Mouse (Mus musculus): ENCODE data around the gene Hist3h2a. TPM values are rescaled to one million over a fixed set of nuclear protein-coding genes. Genes with fewer than 3 reads are reported as not detected.

The Hist3h2a gene
- polyA plus RNA-seq, 1 experiment from 2014 or later: 11.3 TPM

Small RNAs within 50 kb of the gene (microRNA-seq; reads per million reads assigned to microRNA genes)
- gene Gm44313: not detected

Other genes starting within 250 kb of the Hist3h2a start
- not detected in 2 replicates for gene Olfr318, start 230.7 kb upstream of the Hist3h2a start, polyA plus RNA-seq (2016; fragmentation: Nextera tagmentation; extraction: Ambion mirVana)
- gene Olfr317, start 215.5 kb upstream of the Hist3h2a start, polyA plus RNA-seq (2016; fragmentation: Nextera tagmentation; extraction: Ambion mirVana): not detected in 2 replicates
- not detected in 2 replicates for gene Olfr316, start 202.0 kb upstream of the Hist3h2a start, polyA plus RNA-seq (2016; fragmentation: Nextera tagmentation; extraction: Ambion mirVana)
- gene Olfr315, start 181.5 kb upstream of the Hist3h2a start, polyA plus RNA-seq (2016; fragmentation: Nextera tagmentation; extraction: Ambion mirVana): not detected in 2 replicates
- not detected in 2 replicates for gene Olfr314, start 171.7 kb upstream of the Hist3h2a start, polyA plus RNA-seq (2016; fragmentation: Nextera tagmentation; extraction: Ambion mirVana)
- not detected in 2 replicates for gene Fam183b, start 152.7 kb upstream of the Hist3h2a start, polyA plus RNA-seq (2016; fragmentation: Nextera tagmentation; extraction: Ambion mirVana)
- gene Olfr313, start 139.7 kb upstream of the Hist3h2a start, polyA plus RNA-seq (2016; fragmentation: Nextera tagmentation; extraction: Ambion mirVana): not detected in 2 replicates
- not detected in 2 replicates for gene Olfr312, start 125.4 kb upstream of the Hist3h2a start, polyA plus RNA-seq (2016; fragmentation: Nextera tagmentation; extraction: Ambion mirVana)
- not detected in 2 replicates for gene Olfr311, start 115.4 kb upstream of the Hist3h2a start, polyA plus RNA-seq (2016; fragmentation: Nextera tagmentation; extraction: Ambion mirVana)
- gene Gm12258, start 107.5 kb upstream of the Hist3h2a start, polyA plus RNA-seq (2016; fragmentation: Nextera tagmentation; extraction: Ambion mirVana): 7.8 and 11.0 TPM in 2 replicates
- gene 2810021J22Rik, start 87.5 kb upstream of the Hist3h2a start, polyA plus RNA-seq (2016; fragmentation: Nextera tagmentation; extraction: Ambion mirVana): 8.6 and 10.9 TPM in 2 replicates
- 5.7 and 6.9 TPM in 2 replicates for gene Zfp39, start 50.5 kb upstream of the Hist3h2a start, polyA plus RNA-seq (2016; fragmentation: Nextera tagmentation; extraction: Ambion mirVana)
- 0.05 TPM in 1 of 2 replicates, not detected in the other for gene Btnl10, start 36.8 kb upstream of the Hist3h2a start, polyA plus RNA-seq (2016; fragmentation: Nextera tagmentation; extraction: Ambion mirVana)
- 222 and 238 TPM in 2 replicates for gene Rnf187, start 15.8 kb upstream of the Hist3h2a start, polyA plus RNA-seq (2016; fragmentation: Nextera tagmentation; extraction: Ambion mirVana)
- 3.2 and 4.5 TPM in 2 replicates for gene Hist3h2ba, start 5.8 kb upstream of the Hist3h2a start, polyA plus RNA-seq (2016; fragmentation: Nextera tagmentation; extraction: Ambion mirVana)
- gene Trim17, start within 50 bp of the Hist3h2a start, polyA plus RNA-seq (2016; fragmentation: Nextera tagmentation; extraction: Ambion mirVana): 0.31 and 0.35 TPM in 2 replicates
- 17.8 and 20.7 TPM in 2 replicates for gene Trim11, start 23.4 kb downstream of the Hist3h2a start, polyA plus RNA-seq (2016; fragmentation: Nextera tagmentation; extraction: Ambion mirVana)
- 0.11 and 0.13 TPM in 2 replicates for gene Obscn, start 181.7 kb downstream of the Hist3h2a start, polyA plus RNA-seq (2016; fragmentation: Nextera tagmentation; extraction: Ambion mirVana)
- gene Iba57, start 209.1 kb downstream of the Hist3h2a start, polyA plus RNA-seq (2016; fragmentation: Nextera tagmentation; extraction: Ambion mirVana): 3.3 and 4.5 TPM in 2 replicates
- gene Gjc2, start 228.5 kb downstream of the Hist3h2a start, polyA plus RNA-seq (2016; fragmentation: Nextera tagmentation; extraction: Ambion mirVana): 0.23 TPM in 1 of 2 replicates, not detected in the other
- gene Guk1, start 237.5 kb downstream of the Hist3h2a start, polyA plus RNA-seq (2016; fragmentation: Nextera tagmentation; extraction: Ambion mirVana): 145 and 155 TPM in 2 replicates
- gene Mrpl55, start 247.8 kb downstream of the Hist3h2a start, polyA plus RNA-seq (2016; fragmentation: Nextera tagmentation; extraction: Ambion mirVana): 123 and 131 TPM in 2 replicates